Mouse (Mus musculus) c-Kit-positive CD71-positive TER-119-positive erythroid progenitor cells, embryonic 14.5 days (primary cell): Measurements from ENCODE around the gene Fbxl19.
A peak's percentile ranks its signal among the peaks of the same experiment; 100 is the strongest.
"Not testable (repeated sequence)": the region's sequence is repeated elsewhere in the genome, so short reads cannot be mapped to it uniquely, and the experiment has no call there.

Experiments used
- DNase-seq: peaks from one replicate; pipeline ENCODE4 v3.0.0-alpha.2; 2013; ENCODE audit warnings: low spot score

Fbxl19 gene

GRCm38 (mm10) chr7:127768346-127768996, 24.1 kb downstream of the Fbxl19 start:
- DNase-seq = no peak

GRCm38 (mm10) chr7:127768997-127769593, 24.8 kb downstream of the Fbxl19 start:
- DNase-seq = peak; percentile 73

GRCm38 (mm10) chr7:127769651-127770038, 25.3 kb downstream of the Fbxl19 start, which contains the start of gene Orai3:
Gene Orai3, plus strand, starts transcription at chr7:127769815.
- DNase-seq = no peak

- DNase-seq = no peak
Measured at GRCm38 (mm10) chr7:127770039-127770905, 25.9 kb downstream of the Fbxl19 start.

DNA sequence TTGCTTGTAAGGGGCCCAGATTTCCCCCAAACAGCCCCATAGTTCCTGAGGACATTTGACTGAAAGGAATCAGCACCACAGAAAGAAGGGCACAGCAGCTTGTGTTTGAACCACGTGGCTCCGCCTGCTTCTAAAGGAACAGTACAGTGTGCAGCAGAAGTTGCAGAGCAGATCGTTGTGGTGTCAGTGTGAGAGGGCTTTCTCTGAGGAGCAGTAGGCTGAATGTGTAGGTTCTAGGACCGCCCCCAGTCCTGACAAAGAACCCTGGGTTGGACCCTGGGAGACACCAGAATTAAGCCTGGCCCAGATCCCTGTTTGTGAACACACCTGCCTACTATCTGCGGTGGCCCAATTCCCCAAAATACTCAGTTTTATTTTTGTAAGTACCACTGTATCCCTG, 26.9 kb downstream of the Fbxl19 start:
- no peak for DNase-seq

GRCm38 (mm10) chr7:127772080-127772479, 27.7 kb downstream of the Fbxl19 start:
- no peak for DNase-seq

DNA sequence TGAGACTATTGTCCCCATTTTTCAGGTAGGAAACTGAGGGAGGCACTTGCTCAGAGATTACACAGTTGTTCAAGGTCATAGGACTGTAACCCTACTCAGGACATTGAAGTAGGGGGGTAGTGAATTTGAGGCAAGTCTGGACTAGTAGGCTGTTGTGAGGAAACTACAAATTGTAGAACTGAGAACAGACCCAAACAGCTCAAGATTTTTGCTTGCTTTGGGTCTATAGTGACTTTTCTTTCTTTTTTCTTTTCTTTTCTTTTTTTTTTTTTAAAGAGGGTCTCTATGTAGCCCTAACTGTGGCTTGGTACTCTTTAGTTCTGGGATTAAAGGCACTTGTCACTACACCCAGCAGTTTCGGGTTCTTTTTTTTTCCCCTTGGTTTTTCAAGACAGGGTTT, 28.2 kb downstream of the Fbxl19 start:
- DNase-seq = no peak

- peak; percentile 82 for DNase-seq
Measured at GRCm38 (mm10) chr7:127773664-127774384, 29.5 kb downstream of the Fbxl19 start.

DNA sequence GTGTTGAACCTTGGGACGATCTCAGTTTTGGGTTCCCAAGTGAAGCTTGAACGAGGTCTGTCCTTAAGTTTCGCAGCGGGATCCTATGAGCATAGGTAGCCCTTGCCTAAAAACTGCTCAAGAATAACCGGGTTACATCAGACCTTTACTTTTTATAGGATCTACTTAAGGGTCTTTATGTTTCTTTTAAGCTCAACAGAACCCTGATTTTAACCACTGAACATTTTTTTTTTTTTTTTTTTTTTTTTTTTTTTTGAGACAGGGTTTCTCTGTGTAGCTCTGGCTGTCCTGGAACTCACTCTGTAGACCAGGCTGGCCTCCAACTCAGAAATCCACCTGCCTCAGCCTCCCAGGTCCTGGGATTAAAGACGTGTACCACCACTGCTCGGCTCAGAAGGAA, 31.5 kb downstream of the Fbxl19 start:
- DNase-seq = not testable (repeated sequence)

DNA sequence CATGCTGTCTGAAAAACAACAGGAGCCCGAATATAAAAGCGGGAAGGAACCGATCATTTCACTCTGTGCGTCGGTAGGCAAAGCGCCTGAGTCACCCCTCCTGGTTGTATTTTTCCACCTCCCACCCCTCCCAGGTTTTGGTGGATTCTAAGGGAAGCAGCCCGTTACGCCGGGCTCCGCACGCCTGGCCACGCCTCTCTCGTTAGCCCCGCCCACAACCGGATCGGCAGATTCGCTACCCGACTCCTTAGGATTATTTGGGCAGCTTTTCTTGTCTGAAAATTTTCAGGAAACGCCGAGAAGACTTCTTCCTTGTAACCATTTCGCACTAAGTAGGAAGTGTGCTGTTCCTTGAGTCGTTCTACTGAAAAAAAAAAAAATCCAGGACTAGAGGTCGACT, 32.1 kb downstream of the Fbxl19 start, which contains the start of gene Setd1a:
TSS of gene Setd1a (plus strand) at position 245 of the 400 bp plus-strand sequence.
- DNase-seq = peak; percentile 80

DNA sequence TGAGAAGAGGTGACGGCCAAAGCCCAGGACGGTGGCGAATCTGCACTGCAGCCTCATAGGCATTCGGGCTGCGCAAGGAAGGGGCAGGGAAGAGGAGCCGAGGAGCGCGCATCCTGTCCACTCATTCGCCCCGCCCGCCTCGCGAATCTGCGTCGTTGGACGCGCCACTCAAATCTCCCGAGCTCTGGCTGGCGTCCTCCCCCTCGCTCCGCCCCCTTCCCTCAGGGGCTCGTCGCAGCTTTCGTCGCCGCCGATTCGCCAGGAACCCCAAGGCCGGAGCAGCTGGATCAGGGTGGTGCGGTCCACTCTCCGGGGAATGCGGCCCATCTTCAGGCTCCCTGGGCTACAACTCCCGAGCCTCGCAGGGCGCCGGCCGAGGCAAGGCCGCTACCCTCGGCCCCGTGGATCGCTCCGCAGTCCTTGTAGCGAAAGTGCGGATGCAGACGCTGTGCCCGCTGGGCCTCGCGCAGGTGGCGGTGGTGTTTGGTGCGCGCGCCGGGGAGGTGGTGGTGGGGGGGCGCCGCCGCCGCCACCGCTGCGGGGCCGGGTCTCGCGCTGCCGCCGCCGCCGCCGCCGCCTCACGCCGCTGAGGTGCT, 32.6 kb downstream of the Fbxl19 start:
- peak; percentile 96 for DNase-seq

DNA sequence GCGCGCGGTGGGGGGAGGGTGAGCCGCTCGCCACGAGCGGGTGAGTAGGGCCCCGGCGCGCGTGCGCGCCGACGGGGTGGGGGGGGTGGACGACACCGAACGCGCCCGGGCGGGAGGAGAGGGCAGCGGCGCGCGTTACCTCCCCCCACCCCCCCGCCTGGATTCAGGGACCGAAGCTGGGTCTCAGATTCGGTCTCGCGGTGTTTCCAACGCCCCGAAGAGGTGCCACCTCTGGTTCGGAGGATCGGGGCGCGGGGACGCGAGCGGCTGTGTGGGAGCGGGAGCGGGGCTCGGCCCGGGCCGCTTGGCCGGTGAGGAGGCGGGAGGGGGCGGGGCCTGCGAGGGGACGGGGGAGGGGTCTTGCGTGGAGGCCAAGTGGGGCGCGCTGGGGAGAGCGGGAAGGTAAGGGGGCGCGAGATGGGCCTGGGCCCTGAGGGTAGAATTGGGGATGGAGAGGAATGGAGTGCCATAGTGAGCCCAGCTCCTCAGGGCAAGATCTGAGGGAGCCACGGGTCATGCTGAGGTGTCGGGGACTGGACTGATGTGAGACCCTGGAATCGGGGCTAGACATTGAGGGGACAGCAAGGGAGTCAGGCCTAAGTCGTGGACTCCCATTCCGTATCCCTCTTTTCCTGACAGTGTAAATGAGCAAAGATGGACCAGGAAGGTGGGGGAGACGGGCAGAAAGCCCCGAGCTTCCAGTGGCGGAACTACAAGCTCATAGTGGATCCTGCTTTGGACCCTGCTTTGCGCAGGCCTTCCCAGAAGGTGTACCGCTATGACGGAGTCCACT, 33.3 kb downstream of the Fbxl19 start:
- DNase-seq = peak; percentile 38

DNA sequence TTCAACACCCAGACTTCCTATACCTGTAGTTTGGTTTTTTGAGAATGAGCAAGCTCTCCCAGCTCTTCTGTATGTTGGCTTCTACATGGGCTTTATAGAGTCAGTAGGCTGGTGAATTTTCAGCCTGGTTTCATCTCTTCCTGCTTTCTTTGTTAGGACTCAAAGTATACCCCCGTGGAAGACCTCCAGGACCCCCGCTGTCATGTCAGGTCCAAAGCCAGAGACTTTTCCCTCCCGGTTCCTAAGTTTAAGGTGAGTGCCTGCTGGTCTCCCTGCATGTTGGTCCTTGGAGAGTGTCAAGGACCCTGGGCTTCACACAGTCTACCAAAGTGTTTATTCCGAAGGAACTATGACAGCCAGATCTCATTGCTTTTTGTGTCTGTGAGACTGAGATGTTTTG, 34.0 kb downstream of the Fbxl19 start:
- DNase-seq = no peak

DNA sequence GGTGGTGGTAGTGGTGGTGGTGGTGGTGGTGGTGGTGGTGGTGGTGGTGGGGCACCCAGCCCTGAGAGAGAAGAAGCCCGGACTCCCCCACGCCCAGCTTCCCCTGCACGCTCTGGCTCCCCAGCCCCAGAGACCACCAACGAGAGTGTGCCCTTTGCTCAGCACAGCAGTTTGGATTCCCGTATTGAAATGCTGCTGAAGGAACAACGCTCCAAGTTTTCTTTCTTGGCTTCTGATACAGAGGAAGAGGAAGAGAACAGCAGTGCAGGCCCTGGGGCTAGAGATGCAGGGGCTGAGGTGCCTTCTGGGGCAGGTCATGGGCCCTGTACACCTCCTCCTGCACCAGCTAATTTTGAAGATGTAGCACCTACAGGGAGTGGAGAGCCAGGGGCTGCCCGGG, 41.0 kb downstream of the Fbxl19 start, which contains the start of gene Gm49388:
TSS of gene Gm49388 (plus strand) at position 301 of the 400 bp plus-strand sequence.
- no peak for DNase-seq

- no peak for DNase-seq
Measured at GRCm38 (mm10) chr7:127797076-127797845, 52.9 kb downstream of the Fbxl19 start.

DNA sequence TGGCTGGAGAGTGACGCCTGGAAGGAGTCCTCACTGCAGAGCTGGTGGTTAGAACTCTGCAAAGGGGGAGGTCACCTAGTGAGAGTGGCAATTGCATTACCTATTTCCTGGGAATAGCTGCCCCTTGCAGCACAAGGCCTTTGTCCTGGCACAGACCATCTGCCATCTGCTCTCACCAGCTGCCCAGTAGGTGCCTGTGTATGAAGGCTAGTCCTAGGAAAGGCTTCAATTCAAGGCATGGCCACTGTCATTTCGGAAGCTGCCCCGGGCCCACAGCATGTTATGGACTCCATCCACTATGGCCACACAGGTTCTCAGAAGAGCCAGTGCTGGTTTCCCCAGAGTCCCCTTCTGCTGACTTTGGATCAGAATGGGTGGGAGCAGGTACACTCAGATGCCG, 54.2 kb downstream of the Fbxl19 start:
- DNase-seq = no peak

DNA sequence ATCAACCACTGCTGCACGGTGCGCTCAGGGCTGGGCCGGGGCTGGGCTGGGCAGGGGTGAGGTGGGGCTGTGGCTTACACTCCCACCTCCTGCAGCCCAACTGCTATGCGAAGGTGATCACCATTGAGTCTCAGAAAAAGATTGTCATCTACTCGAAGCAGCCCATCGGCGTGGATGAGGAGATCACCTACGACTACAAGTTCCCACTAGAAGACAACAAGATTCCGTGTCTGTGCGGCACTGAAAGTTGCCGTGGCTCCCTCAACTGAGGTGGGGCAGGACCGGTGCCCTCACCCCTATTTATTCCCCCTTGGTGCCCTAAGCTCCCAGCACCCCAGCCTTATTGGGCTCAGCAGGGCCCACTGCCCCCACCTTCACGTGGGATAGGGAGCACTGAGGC, 54.9 kb downstream of the Fbxl19 start:
- no peak for DNase-seq

DNA sequence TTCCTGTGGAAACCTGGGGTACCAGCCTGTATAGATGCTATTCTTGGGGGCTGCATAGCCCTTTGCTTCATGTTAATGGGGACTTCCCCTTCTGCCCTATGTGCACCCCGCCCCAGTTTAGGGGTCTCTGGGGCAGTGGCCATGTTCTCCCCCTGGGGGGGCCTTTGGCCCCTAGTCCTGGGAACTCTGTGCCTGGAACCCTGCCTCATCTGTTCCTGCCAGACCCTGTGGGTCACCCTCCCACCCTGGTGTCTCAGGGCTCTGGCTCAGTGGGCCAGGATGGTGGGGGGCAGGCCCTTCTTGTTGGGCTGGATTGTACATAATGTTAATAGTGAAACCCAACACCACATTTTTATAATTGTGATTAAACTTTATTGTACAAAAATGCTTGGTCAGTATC, 55.4 kb downstream of the Fbxl19 start:
- no peak for DNase-seq

- peak; percentile 71 for DNase-seq
Measured at GRCm38 (mm10) chr7:127800435-127801009, 56.2 kb downstream of the Fbxl19 start, which contains the start of gene Hsd3b7. Gene Hsd3b7, plus strand, starts transcription at chr7:127800604.
